Mouse (Mus musculus): ENCODE results near the gene Ryr2. TPM values are rescaled to one million over a fixed set of nuclear protein-coding genes. Genes with fewer than 3 reads are reported as not detected.

Ryr2 gene
- polyA plus RNA-seq, 2 experiments from 2014 or later, result 0.34 to 0.78 TPM

DNA sequence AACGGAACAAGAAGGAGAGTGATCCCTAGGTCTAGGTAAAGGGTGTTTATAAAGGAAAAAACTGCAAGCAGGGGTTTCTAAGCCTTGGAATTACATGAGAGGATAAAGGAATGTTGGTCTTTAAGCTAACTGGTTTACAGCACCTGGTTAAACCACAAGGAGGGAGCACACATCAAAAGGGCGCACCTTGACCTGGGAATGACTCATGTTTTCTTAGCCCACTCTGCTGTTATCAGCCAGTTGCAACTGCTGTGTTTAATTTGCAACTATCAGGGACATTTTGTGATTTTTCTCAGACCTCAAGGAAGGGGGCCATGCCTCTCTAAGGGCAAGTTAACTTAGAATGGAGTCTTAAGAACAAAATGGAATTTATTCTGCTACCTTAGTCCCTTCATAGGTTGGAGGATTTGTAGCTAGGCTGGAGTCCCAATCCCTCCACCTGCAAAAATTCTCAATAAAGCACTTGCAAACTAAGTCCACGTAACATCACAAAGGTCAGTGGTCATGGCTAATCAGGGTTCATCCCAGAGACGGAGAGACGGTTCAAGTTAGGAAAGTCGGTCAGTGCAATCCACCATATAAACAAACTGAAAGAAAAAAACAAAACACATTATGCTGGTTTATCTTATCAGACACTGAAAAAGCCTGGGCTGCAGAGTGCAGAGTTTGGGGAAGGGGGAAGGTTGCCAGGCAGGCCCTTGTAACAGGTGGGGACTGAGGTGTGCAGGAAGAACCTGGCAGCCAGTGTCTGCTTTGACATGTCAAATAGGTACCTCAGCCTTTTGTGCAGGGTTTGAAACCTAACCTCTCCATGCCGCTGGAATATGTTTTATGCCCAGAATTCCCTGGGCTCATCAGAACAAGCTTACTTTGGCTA, 574.5 kb downstream of the Ryr2 start:
- no peak for ATAC-seq

DNA sequence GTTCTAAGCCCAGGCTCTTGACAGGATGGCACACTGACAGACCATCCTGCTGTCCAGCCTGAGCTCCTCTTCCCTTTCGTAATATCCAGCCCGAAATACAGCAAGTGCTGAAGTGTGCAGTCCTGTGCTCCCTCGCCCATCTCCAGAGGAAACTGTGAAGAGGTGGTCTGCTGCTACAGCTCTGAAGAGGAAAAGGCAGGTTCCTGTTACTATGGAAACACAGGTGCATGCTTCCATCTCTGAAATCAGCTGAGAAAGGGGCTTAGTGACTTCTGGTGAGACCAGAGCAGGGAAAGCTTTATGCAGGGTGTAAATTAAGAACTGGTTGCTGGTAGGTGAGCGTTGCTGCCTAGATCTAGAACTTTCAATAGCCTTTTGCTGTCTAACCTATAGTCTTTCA, 583.1 kb downstream of the Ryr2 start:
- no peak for ATAC-seq

DNA sequence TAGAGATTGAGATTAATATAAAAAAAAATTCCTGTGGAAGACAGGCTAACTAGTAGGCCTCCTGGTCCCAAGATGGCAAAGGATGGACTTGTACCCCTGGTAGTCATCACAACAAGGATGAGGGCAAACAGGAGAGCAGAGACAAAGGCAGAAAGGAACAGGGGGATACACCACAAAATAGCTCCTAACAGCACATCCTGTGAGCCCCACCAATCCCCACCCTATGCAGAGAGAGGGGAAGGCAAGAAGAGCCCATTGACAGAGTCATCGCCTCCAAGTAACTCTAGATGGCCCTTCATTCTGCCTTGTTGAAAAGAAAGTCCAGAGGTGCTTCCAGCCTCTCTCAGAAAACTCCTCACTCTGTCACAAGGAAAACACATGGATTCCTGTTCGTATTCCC, 586.0 kb downstream of the Ryr2 start:
- ATAC-seq, result no peak

DNA sequence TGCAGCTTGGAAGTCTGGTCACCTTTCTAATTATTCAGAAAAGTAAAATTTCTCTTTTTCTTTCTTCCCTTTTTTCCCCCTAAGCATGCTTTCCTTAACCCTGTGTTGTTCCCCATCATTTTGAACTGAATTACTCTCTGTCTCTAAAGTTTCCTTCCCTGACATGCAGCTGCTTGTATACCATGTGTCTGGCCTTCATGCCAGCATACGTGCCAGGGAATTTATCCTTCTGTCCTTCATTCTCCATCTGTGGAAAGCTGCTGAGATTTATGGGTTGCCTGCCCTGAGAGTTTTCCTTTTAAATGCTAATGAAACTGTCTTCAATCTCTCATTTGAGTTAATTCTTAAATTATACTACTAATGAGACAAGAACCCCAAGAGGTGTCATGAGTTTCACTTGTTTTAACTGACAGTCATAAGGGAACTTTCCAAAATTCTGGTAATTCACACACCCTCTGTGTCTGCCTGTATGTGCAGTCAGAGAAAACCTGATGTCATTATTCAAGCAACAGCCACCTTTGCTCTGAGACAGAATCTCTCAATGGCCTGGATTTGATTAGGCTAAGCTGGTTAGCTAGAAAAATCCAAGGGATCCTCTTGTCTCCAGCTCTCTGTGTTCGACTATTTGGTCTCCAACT, 595.1 kb downstream of the Ryr2 start:
- ATAC-seq, result no peak

Other genes starting within 250 kb of the Ryr2 start
- 10 to 100 TPM; 19.4 to 29.4 TPM for gene Mtr, start 151.2 kb upstream of the Ryr2 start, polyA plus RNA-seq (2017; shearing (Covaris generic))
- gene Actn2, start 233.8 kb upstream of the Ryr2 start, polyA plus RNA-seq (2017; shearing (Covaris generic)), result 10 to 100 TPM; 10.1 to 11.9 TPM

All from CD4-positive, CD25-positive, alpha-beta regulatory T cell, adult 4 months (primary cell).